Mouse (Mus musculus): ENCODE measurements around the gene Gm21149. TPM values are rescaled to one million over a fixed set of nuclear protein-coding genes. Genes with fewer than 3 reads are reported as not detected.
"Not testable (repeated sequence)": the region's sequence is repeated elsewhere in the genome, so short reads cannot be mapped to it uniquely, and the experiment has no call there.

The Gm21149 gene
- not detected in 2 replicates for polyA plus RNA-seq (2012; rRNA removed)

DNA sequence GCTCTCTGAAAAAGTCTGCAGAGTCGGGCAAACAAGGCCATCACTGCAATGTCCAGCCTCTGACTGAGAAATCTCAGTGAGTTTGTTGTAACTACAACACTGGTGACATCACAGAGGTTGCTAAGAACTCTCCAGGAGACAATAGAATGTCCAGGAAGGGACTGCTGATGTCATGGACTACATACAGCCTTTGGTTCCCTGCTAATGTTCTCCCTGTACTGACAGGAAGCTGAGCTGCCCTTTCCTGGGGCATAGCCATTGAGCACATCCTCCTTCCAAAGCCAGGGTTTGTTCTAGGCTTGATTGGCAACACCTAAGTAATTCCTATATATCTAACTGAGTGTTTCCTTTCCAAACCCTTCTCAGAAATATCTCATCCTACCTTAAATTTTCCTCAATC lies at the start of gene Gm21149:
TSS of gene Gm21149 (minus strand) at position 101 of the 400 bp plus-strand sequence.
- DNase-seq; H3K4me3 ChIP-seq (replicated peaks; ENCODE audit: insufficient read depth, low read depth, low read length); H3K27me3 ChIP-seq (ENCODE audit: control insufficient read depth, insufficient read depth, low read length); H3K4me1 ChIP-seq (ENCODE audit: control insufficient read depth, insufficient read depth, low read length); H3K27ac ChIP-seq (ENCODE audit: insufficient read depth, low read length): not testable (repeated sequence)
- 51% methylated on average over 1 of the region's 1 CpGs for WGBS

DNA sequence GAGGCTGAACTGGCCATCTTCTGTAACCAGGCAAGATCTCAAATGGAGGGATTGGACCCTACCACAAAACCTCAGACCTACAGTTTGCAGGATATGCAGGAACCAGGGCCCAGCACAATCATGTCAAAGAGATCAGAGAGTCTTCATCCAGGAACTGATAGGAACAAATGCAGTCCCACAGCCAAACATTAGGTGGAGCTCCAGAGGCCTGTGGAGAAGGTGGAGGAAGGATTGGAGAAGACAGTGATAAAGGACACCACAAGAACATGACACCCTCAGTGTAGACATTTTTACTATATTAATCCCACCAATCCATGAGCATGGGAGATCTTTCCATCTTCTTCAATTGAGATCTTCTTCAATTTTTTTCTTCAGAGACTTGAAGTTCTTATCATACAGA lies 46.1 kb upstream of the Gm21149 start:
- H3K4me1 ChIP-seq (ENCODE audit: control insufficient read depth, insufficient read depth, low read length); H3K4me3 ChIP-seq (replicated peaks; ENCODE audit: insufficient read depth, low read depth, low read length); H3K27ac ChIP-seq (ENCODE audit: insufficient read depth, low read length); H3K27me3 ChIP-seq (ENCODE audit: control insufficient read depth, insufficient read depth, low read length); DNase-seq: not testable (repeated sequence)

DNA sequence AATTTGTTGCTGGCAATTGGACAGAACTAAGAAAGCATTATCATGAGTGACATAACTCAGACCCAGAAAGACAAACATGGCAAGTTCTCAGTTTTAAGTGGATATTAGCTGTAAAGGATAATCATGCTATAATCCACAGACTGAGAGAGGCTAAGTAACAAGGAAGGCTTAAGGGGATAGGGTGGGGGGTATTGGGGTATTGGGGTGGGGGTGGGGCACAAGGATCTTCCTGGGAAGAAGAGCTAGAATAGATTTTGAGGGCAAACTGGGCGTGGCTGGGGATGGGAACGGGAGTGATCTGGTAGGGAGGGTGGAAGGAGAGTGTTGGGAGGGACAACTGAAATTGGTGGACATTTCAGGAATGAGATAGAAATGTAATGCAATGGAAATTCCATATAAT lies 45.7 kb upstream of the Gm21149 start:
- H3K4me3 ChIP-seq (replicated peaks; ENCODE audit: insufficient read depth, low read depth, low read length); H3K27me3 ChIP-seq (ENCODE audit: control insufficient read depth, insufficient read depth, low read length); DNase-seq; H3K4me1 ChIP-seq (ENCODE audit: control insufficient read depth, insufficient read depth, low read length); H3K27ac ChIP-seq (ENCODE audit: insufficient read depth, low read length): not testable (repeated sequence)
- WGBS = 32% methylated on average over 2 of the region's 2 CpGs

DNA sequence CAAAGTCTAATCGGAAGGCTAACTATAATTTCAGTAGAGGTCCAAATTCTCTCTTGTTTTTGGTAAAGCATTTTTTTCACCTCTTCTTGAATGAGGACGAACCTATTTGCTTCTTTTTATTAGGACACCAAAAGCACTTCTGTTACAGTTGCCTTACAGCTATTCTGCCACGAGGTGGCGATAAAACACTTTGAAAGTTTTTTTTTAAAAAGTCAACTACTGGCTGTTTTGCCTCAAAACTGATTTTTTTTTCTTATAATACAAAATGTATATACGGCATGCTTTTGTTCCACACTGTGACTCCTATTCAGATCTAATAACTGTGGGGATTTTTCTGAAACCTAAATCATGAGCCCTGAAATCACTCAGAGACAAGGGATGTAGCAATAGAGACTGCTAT lies 44.1 kb upstream of the Gm21149 start:
- DNase-seq; H3K27me3 ChIP-seq (ENCODE audit: control insufficient read depth, insufficient read depth, low read length); H3K27ac ChIP-seq (ENCODE audit: insufficient read depth, low read length); H3K4me3 ChIP-seq (replicated peaks; ENCODE audit: insufficient read depth, low read depth, low read length); H3K4me1 ChIP-seq (ENCODE audit: control insufficient read depth, insufficient read depth, low read length): not testable (repeated sequence)
- WGBS = 25% methylated on average over 5 of the region's 5 CpGs

DNA sequence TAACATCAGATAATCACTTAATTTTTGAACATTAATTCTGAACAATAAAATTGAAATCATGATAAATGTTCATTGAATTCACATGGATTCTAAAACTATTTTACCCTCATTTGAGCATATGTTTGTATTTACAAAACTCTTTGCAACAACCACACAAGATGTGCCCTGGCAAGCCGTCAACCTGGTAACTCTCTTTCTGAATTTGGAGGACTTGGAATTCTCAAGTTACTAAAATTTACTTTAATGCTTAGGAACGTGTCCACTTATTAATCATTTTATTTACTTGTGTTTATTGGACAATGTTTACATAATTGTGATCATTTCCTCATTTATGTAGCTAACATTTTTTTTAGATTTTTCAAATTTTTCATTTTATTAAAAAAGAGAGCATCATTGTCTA lies 40.8 kb upstream of the Gm21149 start:
- H3K4me3 ChIP-seq (replicated peaks; ENCODE audit: insufficient read depth, low read depth, low read length) = not testable (repeated sequence)

DNA sequence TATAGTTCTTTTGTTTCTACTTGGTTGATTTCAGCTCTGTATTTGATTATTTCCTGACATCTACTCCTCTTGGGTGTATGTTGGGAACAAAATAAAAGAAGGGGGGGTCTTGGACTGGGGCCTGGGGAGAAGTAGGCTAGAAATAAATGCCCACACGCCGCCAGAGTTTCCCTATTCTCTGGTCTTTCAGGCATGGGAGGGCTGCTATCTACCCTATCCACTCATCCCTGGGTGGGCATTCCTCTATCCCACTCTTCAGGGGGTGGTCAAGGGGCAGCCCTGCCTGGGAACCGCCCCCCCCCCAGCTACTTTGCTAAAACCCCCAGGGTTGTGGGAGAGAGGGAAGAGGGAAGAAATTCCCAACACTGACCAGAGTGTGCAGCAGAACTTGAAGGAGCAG lies 35.9 kb upstream of the Gm21149 start:
- not testable (repeated sequence) for H3K27ac ChIP-seq (ENCODE audit: insufficient read depth, low read length); DNase-seq
- WGBS = 65% methylated on average over 3 of the region's 3 CpGs

More for the DNA sequence above, 40.8 kb upstream of the Gm21149 start:
- H3K27ac ChIP-seq (ENCODE audit: insufficient read depth, low read length); H3K4me1 ChIP-seq (ENCODE audit: control insufficient read depth, insufficient read depth, low read length); DNase-seq; H3K27me3 ChIP-seq (ENCODE audit: control insufficient read depth, insufficient read depth, low read length): not testable (repeated sequence)
- WGBS = 70% methylated on average over 2 of the region's 2 CpGs

DNA sequence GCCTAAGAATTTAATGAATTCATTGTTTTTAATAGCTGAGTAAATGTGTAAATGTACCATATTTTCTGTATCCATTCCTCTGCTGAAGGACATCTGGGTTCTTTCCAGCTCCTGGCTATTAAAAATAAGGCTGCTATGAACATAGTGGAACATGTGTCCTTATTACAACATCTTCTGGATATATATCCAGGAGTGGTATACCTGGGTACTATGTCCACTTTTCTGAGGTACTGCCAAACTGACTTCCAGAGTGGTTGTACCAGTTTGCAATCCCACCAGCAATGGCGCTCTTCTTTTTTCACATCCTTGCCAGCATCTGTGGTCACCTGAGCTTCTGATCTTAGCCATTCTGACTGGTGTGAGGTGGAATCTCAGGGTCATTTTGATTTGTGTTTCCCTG lies 33.6 kb upstream of the Gm21149 start:
- not testable (repeated sequence) for H3K27me3 ChIP-seq (ENCODE audit: control insufficient read depth, insufficient read depth, low read length); H3K27ac ChIP-seq (ENCODE audit: insufficient read depth, low read length); H3K4me1 ChIP-seq (ENCODE audit: control insufficient read depth, insufficient read depth, low read length); DNase-seq; H3K4me3 ChIP-seq (replicated peaks; ENCODE audit: insufficient read depth, low read depth, low read length)
- 73% methylated on average over 1 of the region's 1 CpGs for WGBS

More for the DNA sequence above, 35.9 kb upstream of the Gm21149 start:
- H3K27me3 ChIP-seq (ENCODE audit: control insufficient read depth, insufficient read depth, low read length); H3K4me1 ChIP-seq (ENCODE audit: control insufficient read depth, insufficient read depth, low read length); H3K4me3 ChIP-seq (replicated peaks; ENCODE audit: insufficient read depth, low read depth, low read length): not testable (repeated sequence)

DNA sequence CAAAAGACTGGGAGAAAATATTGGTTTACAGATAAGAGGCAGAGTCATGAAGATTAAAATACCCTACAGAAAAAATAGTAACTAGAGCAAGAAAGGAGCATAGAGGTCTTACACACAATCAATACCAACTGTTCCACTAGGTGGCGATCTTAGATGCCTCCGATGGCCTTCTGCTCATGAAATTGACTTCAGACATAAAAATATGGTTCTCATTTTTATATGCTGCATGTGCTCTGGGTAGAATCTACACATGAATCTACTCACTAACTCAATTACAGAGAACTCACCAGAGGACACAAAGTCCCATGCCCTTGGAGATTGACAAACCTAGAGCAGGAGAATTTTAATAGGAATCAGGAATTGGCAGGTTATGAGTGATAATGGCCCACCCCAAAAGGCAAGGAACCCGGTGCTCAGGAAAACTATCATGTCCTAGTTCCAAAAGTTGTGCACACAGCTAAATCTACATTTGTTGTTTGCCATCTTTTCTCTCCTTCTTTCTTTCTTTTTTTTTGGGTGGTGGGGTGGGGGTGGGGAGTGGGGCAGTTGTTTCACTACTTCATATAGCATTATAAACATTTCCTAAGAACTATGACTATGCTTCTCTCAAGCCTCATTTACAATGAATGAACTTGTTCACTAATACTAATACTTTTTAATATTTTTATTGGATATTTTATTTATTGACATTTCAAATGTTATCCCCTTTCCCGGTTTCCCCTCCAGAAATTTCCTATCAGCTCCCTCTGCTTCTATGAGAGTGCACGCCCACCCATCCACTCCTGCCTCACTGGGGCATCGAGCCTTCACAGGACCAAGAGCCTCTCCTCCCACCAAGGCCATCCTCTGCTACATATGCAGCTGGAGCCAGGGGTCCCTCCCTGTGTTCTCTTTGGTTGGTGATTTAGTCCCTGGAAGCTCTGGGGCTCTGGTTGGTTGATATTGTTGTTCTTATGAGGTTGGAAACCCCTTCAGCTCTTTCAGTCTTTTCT lies 32.4 kb upstream of the Gm21149 start:
- not testable (repeated sequence) for DNase-seq; H3K4me1 ChIP-seq (ENCODE audit: control insufficient read depth, insufficient read depth, low read length); H3K27me3 ChIP-seq (ENCODE audit: control insufficient read depth, insufficient read depth, low read length); H3K4me3 ChIP-seq (replicated peaks; ENCODE audit: insufficient read depth, low read depth, low read length); H3K27ac ChIP-seq (ENCODE audit: insufficient read depth, low read length)
- 64% methylated on average over 6 of the region's 6 CpGs for WGBS

DNA sequence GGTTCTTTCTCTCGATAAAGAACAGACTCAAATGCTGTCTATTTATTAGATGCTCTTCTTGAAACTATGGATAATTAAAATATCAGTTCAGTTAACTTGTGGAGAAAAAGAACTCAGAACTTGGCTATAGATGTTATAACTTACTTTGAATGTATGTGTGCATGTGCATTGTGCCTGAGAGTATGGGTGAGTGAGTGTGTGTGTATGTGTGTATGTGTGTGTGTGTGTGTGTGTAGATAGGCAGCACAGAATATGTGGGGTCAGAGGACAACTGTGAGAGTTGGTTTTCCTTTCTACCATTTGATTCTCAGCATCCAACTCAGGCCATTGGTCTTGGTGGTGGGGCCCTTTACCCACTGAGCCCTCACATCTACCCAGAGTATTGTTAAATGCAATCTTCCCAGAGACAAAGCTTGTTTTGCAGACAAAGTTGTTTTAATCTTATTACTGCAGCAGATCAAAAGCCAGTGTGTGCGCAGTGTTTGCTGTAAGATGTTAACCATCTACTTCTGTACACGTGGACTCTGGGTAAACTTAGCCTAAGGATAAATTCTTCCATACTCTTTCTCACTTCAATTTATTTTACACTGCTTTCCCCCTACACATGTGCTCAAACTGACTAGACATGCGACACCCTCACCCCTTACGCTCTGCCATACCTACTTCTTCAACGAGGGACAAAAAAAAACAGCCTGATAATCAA lies 31.6 kb upstream of the Gm21149 start:
- H3K4me3 ChIP-seq (replicated peaks; ENCODE audit: insufficient read depth, low read depth, low read length); H3K27me3 ChIP-seq (ENCODE audit: control insufficient read depth, insufficient read depth, low read length); H3K27ac ChIP-seq (ENCODE audit: insufficient read depth, low read length); DNase-seq; H3K4me1 ChIP-seq (ENCODE audit: control insufficient read depth, insufficient read depth, low read length): not testable (repeated sequence)
- 61% methylated on average over 6 of the region's 6 CpGs for WGBS
